Mouse (Mus musculus) E14TG2a.4 (cell line): ENCODE measurements at regions not wholly inside any gene's neighbourhood (a gene's known extent, or its start where the extent isn't known, plus 50 kb on each side); places are given as distances from the start of the nearest gene placed in this dataset.

Experiments
- CTCF ChIP-seq: conservative IDR thresholded peaks from 2 replicates; pipeline ENCODE4 v1.5.1; 2014; ENCODE audit warnings: low read length
- NANOG ChIP-seq: IDR thresholded peaks from 2 replicates; pipeline ENCODE4 v1.6.1; 2014; ENCODE audit warnings: borderline replicate concordance, low read length, mixed read lengths

DNA sequence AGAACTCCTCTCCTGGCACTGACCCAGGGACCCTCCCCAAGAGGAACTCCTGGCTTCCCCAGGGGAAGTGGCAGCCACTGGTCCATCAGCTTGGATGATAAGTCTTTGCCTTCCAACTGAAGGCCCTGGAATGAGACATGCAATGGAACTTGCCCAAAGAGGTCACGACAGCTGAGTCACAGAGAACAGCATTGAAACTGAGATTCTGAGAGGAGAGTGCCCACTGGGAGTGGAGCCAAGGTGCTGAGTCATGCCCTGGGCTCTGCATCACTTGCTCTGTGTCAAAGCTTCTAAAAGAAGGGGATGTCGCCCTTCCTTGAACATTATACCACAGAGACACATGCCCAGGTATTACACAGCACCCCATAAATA lies 83.8 kb upstream of the Zcchc2 start:
- TF ChIP-seq CTCF (no peak), NANOG (no peak)
